Mouse (Mus musculus) heart, postnatal 14 days (tissue): ENCODE results near the gene Krt77. TPM values are rescaled to one million over a fixed set of nuclear protein-coding genes. Genes with fewer than 3 reads are reported as not detected.
A peak's percentile ranks its signal among the peaks of the same experiment; 100 is the strongest.

Experiments
- DNase-seq, 2 experiments: peaks; one replicate each; pipeline ENCODE4 v3.0.0; 2021 to 2022
- intact Hi-C: fragments of 180-260 bp; cut with DNase I; formaldehyde crosslinking; loops from one replicate; pipeline ENCODE4 v1.15.1; 2025
- long read RNA-seq, 2 experiments: library from polyadenylated mRNA; stranded (forward); transcript quantifications; one replicate each; pipeline ENCODE4 v2.0.0; 2021
- total RNA-seq, 2 experiments: library from RNA; stranded (reverse); gene quantifications; 2 replicates each; pipeline ENCODE4 v1.2.3; 2021

Gene Krt77
- total RNA-seq, result not detected
- long read RNA-seq, experiment 1, result 0 reads
- long read RNA-seq, experiment 2, result 0 reads

DNA sequence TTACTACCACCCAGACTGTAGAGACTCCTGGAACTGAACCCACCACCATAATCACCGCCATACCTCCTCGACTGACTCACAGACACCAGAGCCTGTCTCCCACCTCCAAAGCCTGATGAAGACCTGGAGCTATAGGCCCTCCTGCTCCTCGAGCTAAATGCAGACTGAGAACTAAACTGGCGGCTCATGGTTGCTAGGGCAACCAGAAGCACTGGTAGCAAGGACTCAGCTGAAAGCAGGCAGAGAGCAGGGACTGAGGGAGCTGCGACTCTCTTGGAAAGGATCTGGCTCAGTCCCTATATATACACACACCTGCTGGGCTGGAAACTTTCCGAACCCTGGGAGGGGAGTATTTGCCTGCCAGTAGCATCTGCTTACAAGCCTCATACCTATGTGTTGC is at the start of gene Krt77:
Gene Krt77 (minus strand): TSS at position 275 of the 400 bp plus-strand sequence.
- intact Hi-C loops, result no loop called here

DNA sequence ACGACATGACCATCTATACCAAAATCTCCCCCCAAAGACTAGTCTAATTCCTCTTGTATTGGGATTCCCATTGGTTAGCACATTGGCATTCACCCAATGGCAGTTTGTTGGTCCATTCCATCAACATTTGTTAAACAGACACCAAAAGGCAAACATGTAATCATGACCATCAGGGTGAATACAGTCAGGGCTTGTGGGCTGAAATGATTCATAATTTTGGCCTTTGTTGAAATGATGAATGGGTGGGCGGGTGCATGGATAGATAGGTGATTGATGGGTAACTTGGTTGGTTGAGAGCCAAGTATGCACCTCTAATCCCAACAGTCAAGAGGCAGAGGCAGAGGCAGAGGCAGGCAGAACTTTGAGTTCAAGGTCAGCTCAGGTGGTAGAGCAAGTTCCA is 46.6 kb upstream of the Krt77 start:
- no peak for DNase-seq
- intact Hi-C loops, result no loop called here

More for the DNA sequence above, at the start of gene Krt77:
- DNase-seq, result no peak

DNA sequence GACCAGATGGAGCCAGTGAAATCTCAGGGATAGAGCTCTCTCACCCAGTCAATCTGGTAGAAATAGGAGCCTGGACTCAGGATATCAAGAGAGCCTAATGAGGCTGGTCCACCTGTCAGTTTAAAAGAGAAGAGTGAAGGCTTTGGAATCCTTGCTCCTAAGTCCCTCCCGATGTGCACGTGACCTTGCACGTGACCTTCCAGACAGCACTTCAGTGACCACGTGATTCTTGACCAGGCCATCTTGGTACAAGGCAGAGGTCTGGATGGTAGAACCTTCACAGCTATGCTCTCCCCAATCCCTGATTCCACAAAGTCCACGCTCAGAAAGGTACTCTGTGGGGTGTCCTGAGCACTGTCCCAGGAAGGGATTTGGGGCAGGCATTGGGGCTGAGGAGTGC is 35.3 kb upstream of the Krt77 start:
- intact Hi-C loops, result loop anchor here (5.0 kb wide), 1 partner anchor 67 kb away; no protein-coding TSS in a partner anchor
- DNase-seq, result no peak

DNA sequence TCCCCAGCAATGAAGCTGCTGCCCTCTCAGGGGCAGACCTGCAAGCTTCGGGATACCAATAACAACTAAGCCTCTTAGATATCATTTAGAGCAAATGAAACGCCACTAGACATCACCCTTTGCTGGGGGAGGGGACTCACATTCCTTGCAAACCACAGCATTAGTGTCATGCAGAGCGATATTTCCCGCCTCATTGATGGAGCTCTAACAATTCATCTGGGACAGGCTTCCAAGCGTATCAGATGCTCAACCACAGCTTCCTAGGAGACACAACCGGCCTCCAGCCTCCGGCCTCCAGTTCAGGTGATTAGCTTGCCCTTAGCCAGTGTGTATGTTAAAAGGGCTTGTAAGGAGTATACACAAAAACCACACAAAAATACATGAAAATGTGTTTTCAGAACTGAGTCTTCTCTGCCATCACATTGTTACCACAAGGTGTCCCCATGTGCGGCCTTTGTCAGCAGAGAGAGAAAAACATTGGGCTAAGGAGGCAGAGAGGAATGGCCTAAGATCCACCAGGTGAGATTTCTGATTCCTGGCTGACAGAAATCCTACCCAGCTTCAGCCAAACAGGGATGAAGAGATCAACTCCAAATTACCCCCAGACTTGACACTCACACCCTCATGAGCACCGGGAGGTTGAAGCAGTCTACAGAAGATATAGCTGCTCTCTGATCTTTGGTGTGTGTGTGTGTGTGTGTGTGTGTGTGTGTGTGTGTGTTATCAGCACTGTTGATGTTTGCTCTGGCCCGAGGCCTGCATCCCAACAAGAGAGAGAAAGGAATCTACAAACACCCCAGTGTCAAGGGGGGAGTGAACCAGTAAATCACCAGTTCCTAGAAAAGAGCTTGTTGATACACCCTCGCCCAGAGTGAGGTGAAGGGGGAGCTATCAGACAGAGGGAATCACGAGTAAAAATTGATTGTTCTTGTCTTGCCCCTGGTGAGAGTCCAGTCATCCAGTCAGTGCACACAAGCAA is 33.0 kb upstream of the Krt77 start:
- intact Hi-C loops, result loop anchor here (5.0 kb wide), 1 partner anchor 70 kb away; no protein-coding TSS in a partner anchor
- DNase-seq, result no peak

DNA sequence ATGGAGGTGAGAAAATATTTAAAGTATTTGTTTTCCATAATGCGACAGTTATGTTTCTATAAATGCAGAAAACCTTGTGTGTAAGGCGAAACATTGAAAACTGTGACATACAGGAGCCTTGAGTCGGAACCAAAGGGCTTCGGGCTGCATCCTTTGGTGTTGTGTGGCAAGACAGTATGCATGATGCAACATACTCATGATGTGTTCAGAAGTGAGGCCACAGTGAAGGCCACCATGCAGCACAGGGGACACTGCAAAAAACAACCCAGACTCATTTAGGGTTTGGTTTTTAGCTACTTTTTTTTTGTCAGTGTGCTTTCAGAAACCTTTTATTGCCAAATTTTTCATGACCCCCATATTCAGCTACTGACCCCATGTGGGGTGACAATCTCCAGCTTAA is 25.7 kb upstream of the Krt77 start:
- DNase-seq, result no peak
- intact Hi-C loops, result no loop called here

DNA sequence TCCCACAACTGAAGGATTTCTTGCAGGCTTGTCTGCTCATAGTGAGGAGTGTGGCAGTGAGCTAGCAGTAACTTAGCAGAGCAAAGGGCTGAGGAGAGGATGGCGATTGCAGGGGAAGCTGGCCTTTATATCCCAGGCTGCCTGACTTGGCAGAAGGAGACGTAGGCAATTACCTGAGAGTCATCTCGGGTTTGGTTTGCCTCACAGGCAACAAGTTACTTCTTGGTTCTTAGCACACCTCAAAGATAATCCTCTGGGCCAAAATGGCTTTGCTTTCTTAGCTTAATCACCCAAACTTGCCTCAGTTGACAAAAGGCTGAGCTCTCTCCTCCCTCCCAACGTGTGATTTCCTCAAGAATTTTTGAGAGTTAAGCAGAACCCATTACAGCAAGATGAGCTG is 23.3 kb upstream of the Krt77 start, which contains the start of gene Krt76:
Gene Krt76 (minus strand): TSS at position 101 of the 400 bp plus-strand sequence.
- DNase-seq, result no peak
- intact Hi-C loops, result no loop called here

DNA sequence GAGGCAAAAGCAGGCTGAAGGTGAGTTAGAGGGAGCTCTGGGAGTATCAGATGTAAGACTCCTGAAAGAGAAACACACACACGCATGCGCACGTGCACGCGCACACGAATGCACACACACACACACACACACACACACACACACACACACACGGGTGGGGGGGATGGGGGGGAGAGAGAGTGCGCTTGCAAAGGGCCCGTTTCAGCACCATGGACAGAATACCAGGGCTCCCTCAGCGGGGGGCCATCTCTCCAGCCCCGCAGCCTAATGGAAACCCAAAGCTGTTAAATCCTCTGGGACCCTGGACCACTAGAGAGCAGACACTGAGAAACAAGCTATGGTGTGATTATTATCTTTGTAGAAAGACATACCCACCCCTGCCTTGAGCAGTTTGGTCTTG is 10.3 kb upstream of the Krt77 start:
- intact Hi-C loops, result no loop called here
- DNase-seq, result peak in 1 of 2 experiments; percentile 7

DNA sequence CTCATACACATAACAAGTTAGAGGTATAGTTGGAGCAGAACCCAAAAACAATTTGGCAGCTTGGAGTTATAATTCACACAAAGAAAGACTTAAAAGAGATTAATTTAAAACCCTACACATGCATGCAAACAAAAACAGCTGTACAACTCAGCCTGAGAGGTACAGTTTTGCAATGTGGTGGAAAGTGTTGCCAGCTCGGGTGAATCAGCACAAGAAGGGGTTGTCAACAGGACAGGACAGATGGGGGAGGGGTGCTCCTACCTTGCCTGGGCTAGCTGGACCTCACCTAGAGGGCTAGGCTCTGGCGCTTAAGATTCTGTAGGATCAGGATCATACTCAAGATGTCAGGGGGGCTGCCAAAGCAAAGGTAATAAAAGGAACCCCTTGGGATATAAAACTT is 8.5 kb upstream of the Krt77 start:
- intact Hi-C loops, result no loop called here
- no peak for DNase-seq

DNA sequence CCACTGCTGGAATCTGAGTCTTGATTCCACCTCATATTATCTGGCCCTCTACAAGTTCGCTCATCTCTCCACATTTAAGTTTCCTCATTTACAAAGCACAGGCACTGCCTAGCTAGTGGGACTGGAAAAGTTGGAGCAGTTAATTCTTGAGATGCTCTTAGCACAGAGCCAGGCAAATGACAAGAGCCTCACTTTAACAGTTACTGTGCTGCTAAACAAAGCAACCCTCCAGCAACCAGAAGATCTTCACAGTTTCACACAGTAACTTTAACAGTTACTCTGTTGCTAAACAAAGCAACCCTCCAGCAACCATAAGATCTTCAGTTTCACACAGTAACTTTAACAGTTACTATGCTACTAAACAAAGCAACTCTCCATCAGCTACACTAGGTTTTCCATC is 4.9 kb upstream of the Krt77 start:
- intact Hi-C loops, result no loop called here
- DNase-seq, result no peak

DNA sequence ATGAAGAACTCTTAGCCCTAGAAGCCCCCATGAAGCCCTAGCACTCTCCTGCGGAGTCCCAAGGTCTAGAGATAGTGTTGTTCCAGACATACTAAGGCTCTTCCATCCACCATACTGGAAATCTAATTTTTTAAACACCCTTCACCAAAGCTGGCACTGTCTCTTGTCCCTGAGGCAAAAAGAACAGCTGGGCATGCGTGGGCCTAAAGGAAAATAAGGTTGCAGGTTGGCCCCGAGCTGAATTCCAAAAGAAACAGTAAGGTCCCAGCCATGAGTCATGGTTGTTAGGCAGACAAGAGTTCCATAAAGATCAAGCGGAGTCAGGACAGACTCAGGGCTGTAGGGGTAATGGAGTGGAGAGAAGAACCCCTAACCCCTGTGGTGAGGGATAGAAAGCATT is 3.7 kb upstream of the Krt77 start:
- intact Hi-C loops, result no loop called here
- DNase-seq, result no peak

DNA sequence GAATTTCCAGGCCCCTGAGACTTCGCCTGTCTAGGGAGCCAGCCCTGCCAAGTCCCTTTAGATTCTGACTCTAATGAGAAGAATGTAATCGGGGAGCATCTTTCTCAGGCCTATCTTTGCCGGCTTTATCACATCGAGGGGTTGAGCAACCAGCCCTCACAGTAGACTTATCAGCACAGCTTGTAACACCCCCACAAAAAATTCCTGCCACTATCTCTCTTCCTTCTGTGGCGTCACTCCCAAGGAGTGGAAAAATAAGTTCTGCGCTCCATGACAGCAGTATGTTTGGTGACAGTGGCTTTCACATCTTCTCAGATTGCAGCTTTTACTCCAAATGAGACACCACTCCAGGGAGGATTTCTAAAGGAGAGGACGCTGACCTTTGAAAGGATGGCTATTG is 2.8 kb downstream of the Krt77 start:
- no peak for DNase-seq
- intact Hi-C loops, result no loop called here

DNA sequence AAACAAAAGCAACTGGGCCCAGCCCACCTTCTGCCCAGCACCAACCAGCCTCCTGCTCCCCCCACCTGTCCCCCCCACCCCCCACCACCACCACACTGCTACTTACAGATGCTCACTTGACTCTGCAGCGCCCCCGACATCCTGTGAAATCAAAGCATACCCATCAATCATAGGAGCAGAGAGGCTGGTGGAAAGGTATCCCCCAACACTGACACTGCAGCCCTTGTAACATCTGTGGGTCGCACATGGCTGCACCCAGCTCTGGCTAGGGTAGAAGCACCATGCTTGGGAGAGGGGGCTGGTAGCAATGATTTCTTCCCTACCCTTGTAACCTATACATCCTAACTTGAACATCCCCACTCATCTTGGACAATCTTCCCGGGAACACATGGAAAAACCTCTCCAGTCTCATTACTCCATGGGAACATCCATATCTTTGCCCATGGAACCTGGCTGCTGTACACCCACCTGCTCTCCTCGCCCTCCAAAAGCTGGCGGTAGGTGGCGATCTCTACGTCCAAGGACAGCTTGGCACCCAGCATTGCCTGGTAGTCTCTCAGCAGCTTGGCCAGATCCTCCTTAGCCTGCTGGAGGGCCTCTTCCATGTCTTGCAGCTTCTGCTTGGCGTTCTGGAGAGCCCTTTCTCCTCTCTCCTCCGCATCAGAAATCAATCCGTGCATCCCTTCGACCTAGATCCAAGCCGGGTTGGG is 8.9 kb downstream of the Krt77 start:
- intact Hi-C loops, result no loop called here
- peak in 1 of 2 experiments; percentile 10 for DNase-seq

DNA sequence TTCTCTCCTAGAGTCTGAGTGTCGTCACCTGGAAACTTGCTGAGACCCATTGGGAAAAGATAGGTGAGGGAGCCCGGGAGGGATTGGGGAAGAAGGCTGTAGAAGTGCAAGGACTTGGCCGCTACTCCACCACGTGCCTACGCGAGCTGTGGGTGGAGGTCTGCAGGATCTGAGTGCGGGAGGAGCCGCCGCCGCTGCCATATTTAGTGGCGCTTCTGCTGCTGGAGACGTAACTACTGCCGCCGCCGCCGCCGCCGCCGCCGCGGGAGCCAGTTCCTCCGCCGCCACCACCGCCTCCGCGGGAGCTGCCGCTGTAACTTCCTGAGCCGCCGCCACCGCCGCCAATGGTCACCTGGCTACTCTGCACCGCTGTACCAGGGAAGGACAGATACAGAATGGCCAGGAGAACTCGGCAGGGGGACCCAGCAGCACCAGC is 9.8 kb downstream of the Krt77 start:
- intact Hi-C loops, result no loop called here
- peak; percentile 41 to 50 for DNase-seq

DNA sequence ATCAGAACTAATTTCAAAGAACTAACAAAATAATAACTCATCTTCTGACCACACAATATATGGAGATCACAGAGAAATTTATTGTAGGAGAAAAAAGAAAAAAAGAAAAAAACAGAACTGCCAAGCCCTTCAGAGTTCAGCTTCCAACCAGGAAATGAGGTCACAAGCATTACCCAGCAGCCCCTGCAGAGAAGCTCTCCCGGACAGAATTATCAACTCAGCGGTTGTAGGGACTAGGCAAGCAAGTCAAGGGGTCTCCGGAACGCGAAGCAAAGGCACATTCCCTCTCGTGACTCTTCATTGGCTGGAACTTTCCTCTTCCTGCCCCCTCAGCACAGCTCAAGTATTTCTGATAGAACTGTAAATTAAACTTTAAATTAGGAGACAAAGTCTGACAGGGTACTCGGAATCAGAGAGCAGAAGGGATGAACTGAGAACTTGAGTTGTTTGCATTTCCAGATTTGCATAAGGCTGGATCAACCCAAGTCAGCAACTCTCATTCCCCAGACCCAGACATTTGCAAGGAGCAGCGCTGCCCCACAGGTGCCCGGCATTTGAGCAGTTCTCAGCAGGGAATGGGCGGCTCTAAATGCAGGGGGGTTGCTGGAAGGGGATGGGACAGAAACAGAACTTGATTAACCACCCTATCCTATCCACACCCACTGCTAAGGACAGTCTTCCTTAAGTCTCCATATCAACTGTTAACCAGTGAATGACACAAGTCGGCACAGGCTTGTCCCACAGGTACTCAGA is 10.7 kb downstream of the Krt77 start:
- intact Hi-C loops, result no loop called here
- no peak for DNase-seq

DNA sequence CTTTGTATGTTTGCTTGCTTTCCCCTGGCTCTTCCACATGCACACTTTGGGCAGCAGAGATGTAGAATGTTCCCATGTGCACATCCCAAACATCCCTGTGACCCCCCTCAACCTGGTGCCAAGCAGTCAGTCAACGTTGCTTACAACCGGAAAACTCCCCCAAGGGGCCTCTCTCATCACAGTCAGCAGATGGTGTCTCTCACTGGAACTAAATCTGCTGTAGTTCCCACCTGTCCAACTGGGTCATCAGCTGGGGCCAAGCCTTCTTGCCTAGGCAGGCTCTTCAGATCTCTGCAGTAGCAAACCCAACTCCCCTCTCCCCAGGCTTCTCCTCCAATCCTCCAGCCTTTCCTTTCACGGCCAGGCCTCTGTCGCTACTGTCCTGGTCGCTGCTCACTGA is 12.8 kb downstream of the Krt77 start:
- intact Hi-C loops, result no loop called here
- DNase-seq, result no peak

DNA sequence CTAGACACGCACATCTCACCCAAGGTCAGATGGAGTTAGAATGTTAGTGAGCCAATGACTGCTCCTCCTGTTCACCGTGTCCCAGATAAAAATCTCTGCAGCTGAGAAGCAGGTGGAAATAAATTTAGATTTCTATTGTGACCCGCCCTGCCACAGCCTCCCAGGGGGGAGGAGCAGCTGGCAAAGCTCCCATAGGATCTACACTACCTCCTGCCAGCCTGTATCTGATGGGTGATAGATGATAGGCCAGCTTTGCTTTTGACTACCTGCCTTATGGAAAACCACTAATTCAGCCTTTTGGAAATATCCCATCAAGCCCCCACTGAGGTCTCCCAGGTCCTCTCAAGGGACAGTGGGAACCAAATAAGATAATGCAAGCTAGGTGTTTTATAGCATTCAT is 13.8 kb downstream of the Krt77 start:
- no peak for DNase-seq
- intact Hi-C loops, result no loop called here

DNA sequence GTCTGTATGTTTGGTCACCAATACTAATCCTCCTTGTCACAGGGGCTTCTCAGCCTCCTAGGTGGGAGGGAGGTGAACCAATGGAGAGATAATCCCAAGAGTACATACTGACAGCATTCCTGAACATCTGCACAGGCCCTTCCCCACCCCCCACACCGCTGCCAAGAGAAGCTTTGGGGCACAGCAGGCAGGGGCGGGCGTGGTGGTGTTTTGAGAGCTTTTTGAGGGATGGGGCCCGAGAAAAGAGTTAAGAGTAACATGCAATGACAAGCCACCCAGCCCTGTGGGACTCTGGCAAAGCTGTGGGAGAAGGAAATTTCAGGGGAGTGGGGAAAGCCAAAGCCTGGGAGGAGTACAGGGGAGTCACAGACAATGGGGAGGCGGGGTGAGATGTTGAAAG is 15.2 kb downstream of the Krt77 start:
- intact Hi-C loops, result no loop called here
- no peak for DNase-seq

DNA sequence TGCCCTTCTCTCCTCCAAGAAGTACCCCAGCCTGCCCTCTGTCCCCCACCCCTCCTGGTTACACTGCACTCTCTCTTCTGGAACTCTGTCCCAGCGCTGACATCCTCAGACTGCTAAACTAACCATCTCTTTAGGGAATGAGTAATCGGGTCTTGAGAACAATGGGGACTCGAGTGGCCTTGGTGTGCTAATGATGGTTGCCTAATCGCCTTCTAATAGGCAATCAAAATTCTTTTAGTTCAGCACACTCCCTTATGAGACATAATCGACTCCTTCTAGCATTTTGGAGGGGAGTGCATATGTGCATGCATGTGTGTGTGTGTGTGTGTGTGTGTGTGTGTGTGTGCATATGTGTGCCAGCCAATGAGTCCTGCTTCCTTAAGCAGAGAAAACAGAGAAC is 16.9 kb downstream of the Krt77 start:
- intact Hi-C loops, result no loop called here
- DNase-seq, result no peak

DNA sequence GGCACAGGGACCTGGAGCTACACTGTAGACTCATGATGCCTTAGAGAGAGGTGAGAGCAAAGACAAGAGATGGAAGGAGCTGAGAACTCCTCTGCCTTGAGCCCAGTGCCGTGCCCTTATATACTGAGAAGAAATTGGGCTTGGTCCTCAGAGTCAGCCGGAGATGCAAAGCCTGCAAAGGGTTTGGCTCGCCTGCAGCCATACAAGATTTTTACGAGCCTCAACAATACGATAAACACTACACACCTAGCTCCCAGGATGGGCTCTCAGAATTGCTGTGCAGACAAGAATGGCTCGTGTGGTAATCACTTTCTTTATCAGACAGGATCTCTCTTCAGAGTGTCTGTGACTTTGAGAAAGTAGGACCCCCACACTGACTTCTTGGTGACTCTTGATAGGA is 18.8 kb downstream of the Krt77 start, which contains the start of gene Krt1:
Gene Krt1 (minus strand): TSS at position 101 of the 400 bp plus-strand sequence.
- intact Hi-C loops, result no loop called here
- DNase-seq, result no peak

DNA sequence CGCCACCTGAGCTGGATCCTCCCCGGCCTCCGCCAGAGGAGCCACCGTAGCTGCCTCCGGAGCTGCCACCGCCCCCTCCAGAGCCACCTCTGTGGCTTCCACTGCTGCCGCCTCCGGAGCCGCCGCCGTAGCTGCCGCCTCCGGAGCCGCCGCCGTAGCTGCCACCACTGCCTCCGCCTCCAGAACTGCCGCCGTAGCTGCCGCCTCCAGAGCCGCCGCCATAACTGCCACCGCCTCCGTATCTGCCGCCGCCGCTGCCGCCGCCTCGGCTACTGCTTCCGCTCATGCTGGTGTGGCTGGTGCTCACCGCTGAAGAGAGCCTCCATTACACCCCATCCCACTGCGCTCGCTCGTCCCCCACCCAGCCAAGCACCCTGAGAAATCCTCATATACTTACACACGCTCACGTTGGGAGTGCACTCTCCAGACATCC is 23.5 kb downstream of the Krt77 start:
- peak; percentile 18 to 36 for DNase-seq
- intact Hi-C loops, result no loop called here

DNA sequence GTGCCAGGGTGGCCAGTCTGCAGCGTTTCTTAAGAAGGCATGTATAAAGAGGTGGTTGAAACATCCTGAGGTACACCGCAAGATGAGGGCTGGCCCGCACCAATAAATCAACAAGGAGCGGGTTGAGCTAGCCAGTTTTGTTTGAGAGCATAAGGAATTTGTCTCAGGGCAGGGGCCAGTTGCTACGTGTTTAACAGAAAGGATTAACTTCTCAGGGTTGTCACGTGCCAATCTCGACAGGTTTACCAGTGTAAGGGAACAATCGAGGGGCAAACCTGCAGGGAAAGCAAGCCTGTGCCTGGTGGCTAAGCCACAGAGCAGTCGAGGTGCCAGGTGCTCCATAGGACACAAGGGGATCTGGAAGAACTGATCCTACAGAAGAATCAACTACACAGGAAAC is 26.3 kb downstream of the Krt77 start:
- no peak for DNase-seq
- intact Hi-C loops, result no loop called here
